Mouse (Mus musculus): ENCODE measurements around the gene Mfsd2a.

Gene Mfsd2a

DNA sequence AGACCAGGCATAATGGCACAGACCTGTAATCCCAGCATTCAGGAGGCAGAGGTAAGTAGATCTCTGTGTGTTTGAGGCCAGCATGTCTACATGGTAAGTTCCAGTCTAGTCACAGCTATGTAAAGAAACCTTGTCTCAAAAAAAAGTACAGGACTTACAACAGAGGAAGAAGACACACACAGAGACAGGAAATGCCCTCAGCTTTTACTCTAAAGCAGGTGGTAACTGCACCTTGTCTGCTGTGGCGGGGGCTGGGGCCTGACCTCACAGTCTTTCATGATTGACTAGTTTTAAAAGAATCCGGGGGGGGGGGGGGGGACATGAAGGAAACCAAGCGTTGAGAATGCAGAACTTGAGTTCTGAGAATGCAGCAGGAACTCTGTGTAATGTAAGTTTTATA, 27.1 kb downstream of the Mfsd2a start:
- DNase-seq (ENCODE audit: low spot score), result no peak

DNA sequence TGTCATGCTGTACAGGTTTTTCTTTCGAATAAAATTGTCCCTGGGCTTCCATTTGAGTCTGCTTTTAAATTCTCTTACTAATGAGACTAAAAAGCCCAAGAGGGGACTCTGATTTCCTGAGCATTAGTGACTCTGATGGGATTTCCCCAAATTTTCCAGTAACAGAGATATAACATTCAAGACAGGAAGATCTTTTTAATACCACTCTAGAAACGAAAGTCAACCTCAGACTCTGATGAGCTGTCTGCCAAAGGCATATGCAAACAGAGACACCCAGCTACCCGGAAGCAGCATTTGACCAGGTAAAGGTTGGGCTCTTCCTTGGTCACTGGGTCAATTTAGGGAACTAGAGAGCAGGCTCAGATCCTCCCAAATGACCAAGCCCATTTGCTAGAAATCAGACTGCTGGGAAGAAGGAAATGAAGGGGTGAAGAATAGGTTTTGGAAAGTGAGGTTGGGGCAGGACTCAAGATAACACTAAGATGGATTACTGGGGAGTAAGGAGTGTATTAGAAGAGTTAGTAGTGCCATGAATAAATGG, 27.9 kb downstream of the Mfsd2a start:
- DNase-seq (ENCODE audit: low spot score), result no peak

DNA sequence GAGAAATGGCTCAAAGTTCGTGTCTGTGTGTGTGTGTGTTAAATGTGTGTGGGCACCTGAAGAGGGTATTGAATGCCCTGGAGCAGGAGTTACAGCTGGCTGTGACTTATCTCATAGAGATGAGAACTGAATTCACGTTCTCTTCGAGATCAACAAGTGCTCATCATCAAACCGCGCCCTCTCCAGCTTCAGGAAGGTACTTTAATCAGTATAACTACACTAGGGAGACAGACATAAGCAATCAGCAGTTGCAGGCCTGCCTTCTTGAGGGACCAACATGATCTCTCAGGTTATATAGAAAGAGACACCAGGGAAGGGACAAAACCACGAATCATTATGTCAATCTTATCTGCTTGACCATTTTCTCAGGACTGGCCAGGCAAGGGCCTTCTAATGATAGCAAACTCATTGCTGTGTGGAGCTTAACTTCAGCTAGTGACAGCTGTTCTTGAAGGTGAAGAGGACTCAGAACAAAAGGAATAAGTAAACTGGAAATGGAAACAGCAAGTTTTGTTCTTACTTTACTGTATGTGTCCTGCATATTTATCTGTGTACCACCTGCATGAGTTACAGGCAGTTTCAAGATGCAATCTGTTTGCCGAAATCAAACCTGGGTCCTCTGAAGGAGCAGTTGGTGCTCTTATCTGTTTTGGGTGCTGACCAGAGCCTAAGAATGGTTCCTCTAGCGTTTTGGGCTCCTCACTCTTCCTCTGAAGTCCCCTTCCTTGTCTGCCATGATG, 28.6 kb downstream of the Mfsd2a start:
- no peak for DNase-seq (ENCODE audit: low spot score)

DNA sequence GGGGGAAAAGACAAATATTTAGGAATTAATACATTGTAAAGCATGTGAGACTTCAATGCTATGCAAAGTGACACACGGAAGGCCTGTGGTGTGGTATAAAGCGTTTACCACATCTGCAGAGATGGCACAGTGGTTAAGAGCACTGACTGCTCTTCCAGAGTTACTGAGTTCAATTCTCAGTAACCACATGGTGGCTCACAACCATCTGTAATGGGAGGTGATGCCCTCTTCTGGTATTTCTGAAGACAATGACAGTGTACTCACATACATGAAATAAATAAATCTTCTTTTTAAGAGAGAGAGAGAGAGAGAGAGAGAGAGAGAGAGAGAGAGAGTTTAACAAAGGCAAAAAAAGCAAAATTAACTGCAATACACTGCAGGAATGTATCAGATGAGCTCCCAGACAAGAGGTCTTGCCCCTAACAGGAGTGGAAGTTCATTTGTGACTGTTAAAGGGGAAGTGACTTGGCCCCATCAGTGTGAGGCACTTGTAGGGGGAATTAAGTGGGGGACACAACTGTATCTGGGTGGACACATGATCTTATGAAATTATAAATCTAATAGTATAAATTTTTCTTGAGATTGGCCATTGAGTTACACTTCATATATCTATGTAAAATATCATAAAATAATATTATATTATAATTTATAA, 29.9 kb downstream of the Mfsd2a start:
- no peak for DNase-seq (ENCODE audit: low spot score)

DNA sequence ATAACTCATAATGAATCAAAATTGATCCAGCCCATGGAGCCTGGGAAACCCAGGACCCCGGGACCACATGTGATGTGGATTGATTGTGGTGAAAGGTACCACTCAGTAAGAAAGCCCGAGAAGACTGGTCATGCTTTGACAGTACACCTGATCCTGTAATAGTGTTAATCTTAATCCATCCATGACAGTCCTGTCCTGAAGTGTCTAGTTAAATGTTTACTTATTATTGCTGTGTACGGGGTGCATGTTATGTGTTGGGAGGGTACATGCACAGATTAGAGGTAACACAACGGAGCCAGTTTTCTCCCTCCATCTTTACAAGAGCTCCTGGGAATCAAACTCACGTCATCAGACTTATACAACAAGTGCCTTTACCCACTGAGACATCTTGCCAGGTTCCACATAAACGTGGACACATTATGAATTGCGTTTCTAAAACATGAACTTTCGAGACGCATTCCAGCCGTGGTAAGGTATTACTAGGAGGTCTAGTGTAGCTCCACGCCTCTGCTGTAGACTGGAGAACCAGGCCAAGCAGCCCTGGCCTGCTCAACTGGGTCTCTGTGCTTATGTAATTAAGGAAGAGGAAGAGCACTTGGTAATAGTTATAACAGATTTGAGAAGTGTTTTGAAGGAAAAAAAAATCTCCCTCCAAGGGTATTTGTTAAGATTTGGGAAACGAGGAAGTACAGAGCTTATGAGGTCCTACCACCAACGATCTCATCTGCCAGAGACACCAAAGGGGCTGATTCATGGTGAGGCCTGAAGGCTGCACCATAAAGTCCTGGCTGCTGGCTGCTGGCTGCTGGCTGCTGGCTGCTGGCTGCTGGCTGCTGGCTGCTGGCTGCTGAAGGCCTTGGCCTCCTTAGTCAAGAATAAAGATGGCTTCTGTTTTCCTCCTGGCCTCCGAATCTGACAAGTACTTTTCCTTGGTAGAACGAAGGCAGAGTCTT, 37.3 kb downstream of the Mfsd2a start:
- no peak for DNase-seq (ENCODE audit: low spot score)

DNA sequence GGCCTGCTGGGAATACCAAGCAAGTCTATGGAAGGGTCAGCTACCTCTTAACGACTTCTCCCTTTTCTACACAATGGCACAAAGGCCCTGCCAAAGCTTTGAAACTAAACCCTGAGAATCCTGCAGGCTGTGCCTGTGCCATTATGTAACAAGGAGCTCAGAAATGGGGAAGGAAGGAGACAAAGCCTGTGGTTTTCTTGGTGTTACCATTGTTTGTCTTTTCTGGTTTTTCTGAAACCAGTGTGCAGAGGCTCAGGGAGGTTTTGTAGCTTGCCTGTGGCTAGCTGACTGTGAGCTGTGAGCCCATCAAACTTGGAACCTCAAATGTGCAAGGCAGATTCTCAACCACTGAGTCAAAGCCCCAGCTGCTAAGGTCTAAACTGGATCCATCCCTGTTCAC, 38.1 kb downstream of the Mfsd2a start:
- no peak for DNase-seq (ENCODE audit: low spot score)

DNA sequence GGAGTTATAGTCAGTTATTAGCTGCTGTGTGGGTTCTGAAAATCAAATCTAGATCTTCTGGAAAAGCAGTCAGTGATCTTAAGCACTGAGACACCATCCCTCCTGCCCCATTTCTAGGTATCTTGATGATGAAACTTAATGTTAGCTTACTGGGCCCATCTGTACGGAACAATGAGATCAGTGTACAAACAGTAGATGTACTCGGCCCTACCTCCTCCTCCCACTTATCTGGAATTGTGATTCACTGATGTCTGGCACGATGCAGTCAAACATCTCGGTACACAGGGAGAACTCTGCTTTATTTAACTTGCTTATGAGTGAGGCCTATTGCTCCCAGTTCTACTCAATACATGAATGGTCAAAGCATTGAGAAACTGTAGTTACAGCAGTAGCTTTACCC, 45.0 kb downstream of the Mfsd2a start:
- no peak for DNase-seq (ENCODE audit: low spot score)

DNA sequence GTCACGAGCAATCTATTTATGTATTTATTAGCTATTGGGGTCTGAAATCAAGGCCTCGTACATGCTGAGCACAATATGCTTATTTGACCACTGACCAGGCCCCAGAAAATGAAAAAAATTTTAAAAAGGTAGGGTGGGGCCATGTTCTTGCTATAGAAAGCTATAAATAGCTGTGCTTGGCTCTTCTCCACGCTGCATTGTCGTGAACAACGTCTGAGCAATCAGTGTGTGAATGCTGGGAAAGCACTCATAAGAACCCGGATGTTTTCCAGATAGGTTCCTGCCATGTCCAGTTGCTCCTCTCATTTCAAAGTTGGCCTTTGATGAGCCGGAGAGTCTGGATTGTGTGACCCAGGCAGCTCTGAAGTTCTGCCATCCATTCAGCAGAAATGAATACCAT, 46.8 kb downstream of the Mfsd2a start:
- DNase-seq (ENCODE audit: low spot score), result no peak

DNA sequence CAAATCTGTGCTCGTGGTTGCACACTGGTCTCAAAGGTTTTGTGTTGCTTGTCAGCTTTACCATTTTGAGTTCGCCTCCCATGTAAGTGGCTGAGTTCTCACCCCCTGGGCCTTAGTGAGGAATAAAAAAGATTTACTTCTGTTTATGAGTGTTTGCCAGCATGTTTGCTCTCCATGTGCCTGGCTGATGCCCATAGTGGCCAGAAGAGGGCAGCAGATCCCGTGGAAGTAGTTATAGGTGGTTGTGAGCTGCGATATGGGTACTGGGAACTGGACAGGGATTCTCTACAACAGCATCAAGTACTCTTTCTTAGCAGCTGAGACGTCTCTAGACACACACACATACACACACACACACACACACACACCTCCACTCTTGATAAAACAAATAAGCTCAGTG, 48.4 kb downstream of the Mfsd2a start:
- DNase-seq (ENCODE audit: low spot score), result no peak

DNA sequence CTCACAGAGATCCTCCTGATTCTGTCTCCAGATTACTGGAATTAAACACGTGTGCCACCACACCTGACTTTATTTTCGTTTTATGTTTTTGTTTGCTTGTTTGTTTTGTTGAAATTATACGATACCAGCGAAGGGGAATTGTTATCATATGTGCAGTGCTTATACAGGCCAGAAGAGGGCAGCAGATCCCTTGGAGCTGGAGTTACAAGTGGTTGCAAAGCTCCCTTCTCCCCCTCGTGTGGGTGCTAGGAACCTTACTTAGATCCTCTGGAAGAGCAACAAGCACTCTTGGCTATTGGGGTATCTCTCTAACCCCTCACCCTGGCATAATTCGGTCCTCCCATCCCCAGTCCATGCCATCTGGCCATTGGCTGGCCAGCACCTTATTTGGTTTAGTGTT, 50.4 kb downstream of the Mfsd2a start:
- DNase-seq (ENCODE audit: low spot score), result no peak

DNA sequence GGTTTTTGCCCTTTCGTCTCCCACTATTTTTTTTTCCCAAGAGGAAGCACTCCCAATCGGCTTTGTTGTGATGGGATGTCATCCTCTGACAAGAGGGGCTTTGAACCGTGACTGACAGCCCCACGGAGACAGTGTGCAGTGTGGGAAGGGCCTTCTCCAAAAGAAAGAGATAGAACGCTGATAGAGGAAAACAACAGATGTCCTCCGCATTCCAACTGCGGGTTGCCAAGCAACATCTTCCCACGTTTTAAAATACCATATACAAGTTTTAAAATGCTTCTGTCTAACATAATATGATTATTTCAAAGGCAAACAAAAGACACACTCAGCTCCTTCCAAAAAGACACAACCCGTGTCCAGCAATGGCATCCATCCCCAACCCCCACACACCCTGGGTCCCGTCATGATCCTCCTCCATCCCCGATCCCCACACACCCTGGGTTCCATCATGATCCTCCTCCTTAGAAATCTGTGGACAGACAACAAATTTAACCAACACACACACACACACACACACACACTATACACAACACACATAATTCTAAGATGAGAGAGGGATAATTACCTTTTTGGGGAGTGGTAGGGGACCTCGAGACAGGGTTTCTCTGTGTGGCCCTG, 51.3 kb downstream of the Mfsd2a start:
- DNase-seq (ENCODE audit: low spot score), result no peak

DNA sequence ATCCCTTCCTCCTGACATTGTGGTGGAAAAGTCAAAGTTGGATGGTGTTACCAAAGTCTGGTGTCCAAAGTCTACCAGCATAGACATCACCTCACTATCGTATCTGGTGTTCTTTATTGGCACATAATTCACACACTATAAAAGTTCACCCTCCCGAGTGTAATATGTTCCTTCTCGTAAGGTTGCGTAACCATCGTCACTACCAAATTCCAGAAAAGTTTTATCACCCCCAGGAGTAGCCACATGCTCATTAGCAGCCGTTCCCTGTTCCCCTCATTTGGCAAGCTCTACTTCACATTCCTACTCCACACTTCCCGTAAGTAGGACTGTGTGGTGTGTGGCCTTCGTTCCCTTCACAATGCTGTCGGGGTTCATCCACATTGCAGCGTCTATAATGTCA, 55.6 kb downstream of the Mfsd2a start:
- no peak for DNase-seq (ENCODE audit: low spot score)

DNA sequence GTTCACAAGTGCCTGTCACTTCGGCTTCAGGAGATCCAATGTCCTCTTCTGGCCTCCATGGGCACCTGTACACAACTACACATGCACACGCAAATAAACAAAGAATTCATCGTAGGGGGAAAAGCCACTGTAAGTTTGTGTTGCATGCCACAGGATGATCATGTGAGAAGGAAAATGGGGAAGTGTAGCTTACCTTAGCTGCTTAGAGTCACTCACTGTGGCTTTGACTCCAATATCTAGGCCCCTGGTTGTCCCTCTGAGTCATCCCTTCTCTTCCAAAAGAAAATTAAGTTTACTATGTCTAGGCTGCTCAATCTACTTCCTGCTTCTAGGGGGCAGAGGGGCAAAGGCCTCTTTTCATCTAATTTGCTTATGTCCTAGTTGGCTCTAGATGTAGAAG, 57.3 kb downstream of the Mfsd2a start:
- no peak for DNase-seq (ENCODE audit: low spot score)

DNA sequence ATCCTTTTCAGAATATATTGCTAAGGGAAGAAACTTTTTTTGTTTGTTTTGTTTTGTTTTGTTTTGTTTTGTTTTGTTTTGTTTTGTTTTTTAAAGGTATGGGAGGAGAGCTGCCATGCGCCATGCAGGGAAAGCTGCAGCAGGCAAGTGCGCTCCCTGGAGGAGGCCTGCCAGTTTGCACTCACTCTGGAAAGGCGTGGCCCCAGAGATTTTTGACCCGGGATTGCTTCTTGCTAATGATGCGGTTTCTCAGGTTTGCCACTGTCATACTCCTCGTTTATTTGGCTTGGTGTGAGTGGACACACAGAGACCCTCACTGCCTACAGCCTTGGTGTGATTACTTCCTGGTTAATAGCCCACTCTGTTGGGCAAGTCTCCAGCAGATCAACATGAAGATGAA, 58.8 kb downstream of the Mfsd2a start:
- no peak for DNase-seq (ENCODE audit: low spot score)

DNA sequence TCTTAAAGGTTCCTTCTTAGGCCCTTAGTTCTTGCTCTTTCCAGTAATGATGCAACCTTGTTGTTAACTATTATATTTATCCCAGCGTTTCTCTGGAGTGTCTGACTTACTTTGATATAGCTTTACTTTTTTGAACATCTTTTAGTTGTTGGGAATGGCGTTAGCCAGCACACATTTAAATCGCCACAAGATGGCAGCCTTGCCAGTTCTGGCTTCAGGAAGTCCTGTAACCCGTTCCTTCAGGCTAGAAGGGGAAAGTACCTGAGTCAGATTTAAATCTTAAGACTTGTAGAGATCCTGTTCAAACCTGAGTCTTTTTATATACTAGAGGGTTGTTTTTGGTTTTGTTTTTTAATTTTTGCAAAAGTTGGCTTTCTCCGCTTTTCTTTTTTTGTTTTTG, 62.7 kb downstream of the Mfsd2a start:
- peak; percentile 81 for DNase-seq (ENCODE audit: low spot score)

DNA sequence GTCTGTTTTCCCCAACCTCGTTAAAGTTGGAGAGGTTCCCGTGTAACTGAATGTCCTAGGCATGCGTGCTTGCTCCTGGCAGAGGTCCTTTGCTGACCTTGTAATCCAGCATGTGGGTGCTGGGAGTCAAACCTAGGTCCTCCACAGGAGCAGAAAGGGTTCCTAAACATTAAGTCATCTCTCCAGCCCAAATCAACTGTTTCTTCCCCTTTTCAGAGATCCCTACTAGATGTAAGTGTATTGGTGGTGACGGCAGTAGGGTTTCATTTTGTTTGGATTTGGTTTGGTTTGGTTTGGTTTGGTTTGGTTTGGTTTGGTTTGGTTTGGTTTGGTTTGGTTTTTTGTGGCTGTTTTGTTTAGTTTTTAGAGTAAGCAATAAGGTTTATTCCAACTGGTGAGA, 63.2 kb downstream of the Mfsd2a start:
- DNase-seq (ENCODE audit: low spot score), result no peak
